Mouse (Mus musculus) lung, postnatal 14 days (tissue): ENCODE measurements around the gene 2810408A11Rik.

ENCODE experiments used
- DNase-seq: peaks from one replicate; pipeline ENCODE4 v3.0.0; 2021

Gene 2810408A11Rik

GRCm38 (mm10) chr11:69911701-69912100, 10.9 kb upstream of the 2810408A11Rik start:
- DNase-seq: no peak

- DNase-seq: no peak
Observed at GRCm38 (mm10) chr11:69910781-69911560, 10.2 kb upstream of the 2810408A11Rik start.

GRCm38 (mm10) chr11:69910177-69910576, 9.4 kb upstream of the 2810408A11Rik start:
- DNase-seq: no peak

GRCm38 (mm10) chr11:69909174-69909573, 8.4 kb upstream of the 2810408A11Rik start:
- no peak for DNase-seq

- DNase-seq: no peak
Observed at GRCm38 (mm10) chr11:69908645-69909044, 7.9 kb upstream of the 2810408A11Rik start.

GRCm38 (mm10) chr11:69904311-69904710, 3.5 kb upstream of the 2810408A11Rik start:
- DNase-seq: no peak

GRCm38 (mm10) chr11:69902972-69903371, 2.2 kb upstream of the 2810408A11Rik start:
- DNase-seq: no peak

GRCm38 (mm10) chr11:69901993-69902392, 1.2 kb upstream of the 2810408A11Rik start:
- no peak for DNase-seq

GRCm38 (mm10) chr11:69901406-69901846, 639 bp upstream of the 2810408A11Rik start:
- DNase-seq: peak; percentile 90

- no peak for DNase-seq
Observed at GRCm38 (mm10) chr11:69899870-69900269, 917 bp downstream of the 2810408A11Rik start.

- no peak for DNase-seq
Observed at GRCm38 (mm10) chr11:69895291-69895690, 5.5 kb downstream of the 2810408A11Rik start, which contains the start of gene Acap1. Gene Acap1 (minus strand): TSS chr11:69895539.

- no peak for DNase-seq
Observed at GRCm38 (mm10) chr11:69894671-69895070, 6.1 kb downstream of the 2810408A11Rik start.

- DNase-seq: peak; percentile 25
Observed at GRCm38 (mm10) chr11:69891482-69891881, 9.3 kb downstream of the 2810408A11Rik start.

- DNase-seq: no peak
Observed at GRCm38 (mm10) chr11:69886907-69887635, 13.7 kb downstream of the 2810408A11Rik start.

GRCm38 (mm10) chr11:69884663-69885062, 16.1 kb downstream of the 2810408A11Rik start:
- DNase-seq: no peak

GRCm38 (mm10) chr11:69884240-69884639, 16.5 kb downstream of the 2810408A11Rik start:
- DNase-seq: no peak

GRCm38 (mm10) chr11:69883527-69884151, 17.1 kb downstream of the 2810408A11Rik start:
- no peak for DNase-seq

- DNase-seq: peak; percentile 58
Observed at GRCm38 (mm10) chr11:69883066-69883465, 17.7 kb downstream of the 2810408A11Rik start.

GRCm38 (mm10) chr11:69881787-69882670, 18.8 kb downstream of the 2810408A11Rik start:
- no peak for DNase-seq

- peak; percentile 93 for DNase-seq
Observed at GRCm38 (mm10) chr11:69880853-69881603, 19.8 kb downstream of the 2810408A11Rik start, which contains the start of gene Kctd11. Gene Kctd11 (minus strand): TSS chr11:69881406.

- peak; percentile 78 for DNase-seq
Observed at GRCm38 (mm10) chr11:69880506-69880852, 20.3 kb downstream of the 2810408A11Rik start.

GRCm38 (mm10) chr11:69879711-69880110, 21.1 kb downstream of the 2810408A11Rik start:
- no peak for DNase-seq
